Mouse (Mus musculus): ENCODE measurements at regions not wholly inside any gene's neighbourhood (a gene's known extent, or its start where the extent isn't known, plus 50 kb on each side); places are given as distances from the start of the nearest gene placed in this dataset.

GRCm38 (mm10) chr13:37103741-37104296 is 53.8 kb upstream of the F13a1 start:
- WGBS, result 50% methylated on average over 6 of the region's 6 CpGs
- H3K4me3 ChIP-seq (ENCODE audit: low read depth, low read length), result no peak overlapping the region
- H3K4me1 ChIP-seq (ENCODE audit: insufficient read depth), result no peaks in the 10 kb centered on the region
- H3K9me3 ChIP-seq (ENCODE audit: low read depth, low read length), result no peaks in the 10 kb centered on the region
- H3K27ac ChIP-seq (ENCODE audit: low read depth), result no peak overlapping the region
- H3K27me3 ChIP-seq (ENCODE audit: insufficient read depth, low read length), result no peaks in the 10 kb centered on the region
- DNase-seq (no peak), ATAC-seq (ENCODE audit: insufficient read depth) (no peak)
- H3K9ac ChIP-seq, result no peak overlapping the region
- no peak overlapping the region for H3K4me2 ChIP-seq
- no peak for TF ChIP-seq CTCF (IDR thresholded peaks at IDR 0.05; ENCODE audit: low read depth)
- H3K36me3 ChIP-seq (ENCODE audit: insufficient read depth), result no peaks in the 10 kb centered on the region

GRCm38 (mm10) chr13:37101755-37102154 is 51.7 kb upstream of the F13a1 start:
- Histone ChIP-seq H3K27ac (ENCODE audit: low read depth) (no peak overlapping the region), H3K36me3 (ENCODE audit: insufficient read depth) (no peaks in the 10 kb centered on the region), H3K9ac (no peak overlapping the region), H3K4me1 (ENCODE audit: insufficient read depth) (no peaks in the 10 kb centered on the region), H3K4me2 (no peak overlapping the region), H3K4me3 (ENCODE audit: low read depth, low read length) (no peak overlapping the region), H3K9me3 (ENCODE audit: low read depth, low read length) (no peaks in the 10 kb centered on the region), H3K27me3 (ENCODE audit: insufficient read depth, low read length) (no peaks in the 10 kb centered on the region)
- ATAC-seq (ENCODE audit: insufficient read depth) (no peak), DNase-seq (no peak)
- no peak for TF ChIP-seq CTCF (IDR thresholded peaks at IDR 0.05; ENCODE audit: low read depth)
- 83% methylated on average over 4 of the region's 4 CpGs for WGBS
